Mouse (Mus musculus) thymus, adult 2 months (tissue): ENCODE results near the gene Gzme.

Experiments
- CTCF ChIP-seq: fragments of 200-500 bp; IDR thresholded peaks from 2 replicates; pipeline ENCODE4 v1.5.1; 2012; ENCODE audit warnings: mild to moderate bottlenecking, control low read depth, low read length, moderate library complexity, borderline replicate concordance; ENCODE audit not compliant: control insufficient read depth, poor library complexity, insufficient read depth; ENCODE audit errors: extremely low read depth
- POLR2A ChIP-seq: fragments of 200-500 bp; IDR thresholded peaks from 2 replicates; pipeline ENCODE4 v1.6.1; 2012; ENCODE audit warnings: mild to moderate bottlenecking, low read length, control low read depth, moderate library complexity; ENCODE audit not compliant: control insufficient read depth, poor library complexity, insufficient read depth; ENCODE audit errors: extremely low read depth

DNA sequence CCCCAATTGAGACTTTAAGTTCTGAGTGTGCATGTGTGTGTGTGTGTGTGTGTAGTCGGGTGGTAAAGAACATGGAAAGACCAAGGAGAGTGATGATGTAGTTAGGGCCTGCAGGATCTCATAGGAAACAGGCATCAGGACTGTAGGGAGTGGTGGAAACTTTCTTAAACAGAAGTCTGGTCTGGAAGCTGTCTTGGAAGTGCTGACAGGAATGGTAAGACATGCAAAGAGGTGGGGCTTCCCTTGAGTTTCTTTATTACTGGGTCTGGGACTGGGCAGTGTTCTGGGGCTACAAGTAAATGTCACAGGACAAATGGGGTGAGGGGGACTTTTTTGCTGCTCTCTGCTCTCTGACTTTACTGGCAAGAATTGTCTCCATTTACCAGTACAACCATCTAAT lies 22.8 kb downstream of the Gzme start:
- TF ChIP-seq CTCF, result no peak
- no peak for TF ChIP-seq POLR2A
